Mouse (Mus musculus): ENCODE results near the gene Esm1. TPM values are rescaled to one million over a fixed set of nuclear protein-coding genes. Genes with fewer than 3 reads are reported as not detected.

The Esm1 gene
- polyA plus RNA-seq (2012; rRNA removed), result 0.41 and 1.6 TPM in 2 replicates

DNA sequence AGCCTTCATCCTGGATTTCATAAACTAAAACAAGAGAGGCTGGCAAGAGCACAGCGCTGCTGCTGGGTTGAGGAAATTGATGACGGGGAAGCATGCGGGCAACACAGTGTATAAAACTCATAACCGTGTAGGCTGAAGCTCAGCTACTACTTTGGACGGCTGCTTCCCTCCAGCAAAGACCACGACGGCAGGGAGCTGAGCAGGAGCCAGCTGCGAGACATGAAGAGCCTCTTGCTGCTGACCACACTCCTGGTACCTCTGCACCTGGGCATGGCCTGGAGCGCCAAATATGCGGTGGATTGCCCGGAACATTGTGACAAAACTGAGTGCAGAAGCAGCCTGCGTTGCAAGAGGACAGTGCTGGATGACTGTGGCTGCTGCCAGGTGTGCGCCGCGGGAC is at the start of gene Esm1:
Gene Esm1, plus strand, starts transcription at position 36 of the 400 bp plus-strand sequence.

DNA sequence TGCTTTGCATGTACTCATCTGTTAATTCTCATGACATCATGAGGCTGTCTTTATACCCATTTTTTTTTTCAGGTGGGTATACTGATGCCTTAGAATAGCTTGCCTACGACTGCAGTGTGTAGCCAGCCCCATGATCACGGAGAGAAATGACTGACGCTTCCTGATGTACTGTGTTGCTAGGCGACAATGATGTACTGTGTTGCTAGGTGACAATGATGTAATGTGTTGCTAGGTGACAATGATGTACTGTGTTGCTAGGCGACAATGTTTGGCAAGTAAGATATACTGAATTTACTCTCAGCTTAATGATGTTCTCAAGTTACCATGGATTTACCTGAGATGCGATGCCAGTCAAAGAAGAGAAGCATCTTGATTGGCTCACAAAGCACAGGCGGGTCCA is 16.4 kb downstream of the Esm1 start, which contains the start of gene Gzmk:
Gene Gzmk, minus strand, starts transcription at position 98 of the 400 bp plus-strand sequence.

Other genes starting within 250 kb of the Esm1 start
- 2.0 and 2.2 TPM in 2 replicates for gene Ccno, start 221.9 kb upstream of the Esm1 start, polyA plus RNA-seq (2012; rRNA removed)
- gene Mcidas, start 215.8 kb upstream of the Esm1 start, polyA plus RNA-seq (2012; rRNA removed), result 0.60 and 0.80 TPM in 2 replicates
- gene Cdc20b, start 174.5 kb upstream of the Esm1 start, polyA plus RNA-seq (2012; rRNA removed), result 0.62 and 1.0 TPM in 2 replicates
- gene Gpx8, start 163.2 kb upstream of the Esm1 start, polyA plus RNA-seq (2012; rRNA removed), result 21.2 and 30.2 TPM in 2 replicates
- 0.07 TPM in 1 of 2 replicates, not detected in the other for gene Gzma, start 108.7 kb upstream of the Esm1 start, polyA plus RNA-seq (2012; rRNA removed)
- 0.09 and 0.12 TPM in 2 replicates for gene Gzmk, start 16.2 kb downstream of the Esm1 start, polyA plus RNA-seq (2012; rRNA removed)
- gene BC067074, start 83.5 kb downstream of the Esm1 start, polyA plus RNA-seq (2012; rRNA removed), result 1.3 and 1.7 TPM in 2 replicates

Data from central nervous system, embryonic 18 days (tissue).